Mouse (Mus musculus): Measurements from ENCODE around the gene Ldlrad3. TPM values are rescaled to one million over a fixed set of nuclear protein-coding genes. Genes with fewer than 3 reads are reported as not detected.

Ldlrad3 gene
- total and polyA plus RNA-seq, 3 experiments = 3.5 to 6.1 TPM; not detected in 1

- no peak for TF ChIP-seq ZC3H11A (IDR thresholded peaks at IDR 0.05; ENCODE audit: low read depth, low read length)
- TF ChIP-seq MEF2A (IDR thresholded peaks at IDR 0.05; ENCODE audit: extremely low read depth, insufficient replicate concordance, low read depth, low read length, poor library complexity, severe bottlenecking) = no peak
- no peak for TF ChIP-seq SMC3 (IDR thresholded peaks at IDR 0.05; ENCODE audit: low read depth, low read length)
- no peak for TF ChIP-seq HCFC1 (IDR thresholded peaks at IDR 0.05; ENCODE audit: low read depth, low read length)
- TF ChIP-seq CHD2 (IDR thresholded peaks at IDR 0.05; ENCODE audit: low read length) = no peak
- no peak for TF ChIP-seq MAFK (IDR thresholded peaks at IDR 0.05; ENCODE audit: borderline replicate concordance, low read depth, low read length)
- TF ChIP-seq SIN3A (IDR thresholded peaks at IDR 0.05; ENCODE audit: low read length) = no peak
- no peak for TF ChIP-seq MYC (IDR thresholded peaks at IDR 0.05; ENCODE audit: low read depth, low read length)
- no peak for TF ChIP-seq JUND (IDR thresholded peaks at IDR 0.05; ENCODE audit: low read depth, low read length)
- TF ChIP-seq ELF1 (IDR thresholded peaks at IDR 0.05; ENCODE audit: low read depth, low read length) = no peak
- no peak for TF ChIP-seq ZNF384 (IDR thresholded peaks at IDR 0.05; ENCODE audit: low read depth, low read length)
- TF ChIP-seq POLR2AphosphoS2 (IDR thresholded peaks at IDR 0.05; ENCODE audit: low read length) = no peak
- no peak for TF ChIP-seq USF1 (IDR thresholded peaks at IDR 0.05; ENCODE audit: low read depth, low read length)
- no peak for TF ChIP-seq CHD1 (IDR thresholded peaks at IDR 0.05; ENCODE audit: low read depth, low read length)
- TF ChIP-seq MAZ (IDR thresholded peaks at IDR 0.05; ENCODE audit: low read depth, low read length) = no peak
- no peak for TF ChIP-seq NELFE (IDR thresholded peaks at IDR 0.05; ENCODE audit: low read depth, low read length)
- no peak for TF ChIP-seq POLR2A (IDR thresholded peaks at IDR 0.05; ENCODE audit: control insufficient read depth in 1 of 2, insufficient read depth in 1 of 2, low read depth in 1 of 2, low read length in 2 of 2, poor library complexity in 1 of 2)
- no peak overlapping the region for H3K9ac ChIP-seq (ENCODE audit: control insufficient read depth, low read depth, low read length, poor library complexity, severe bottlenecking)
Measured at GRCm38 (mm10) chr2:102128500-102129030, 57.6 kb downstream of the Ldlrad3 start.

DNA sequence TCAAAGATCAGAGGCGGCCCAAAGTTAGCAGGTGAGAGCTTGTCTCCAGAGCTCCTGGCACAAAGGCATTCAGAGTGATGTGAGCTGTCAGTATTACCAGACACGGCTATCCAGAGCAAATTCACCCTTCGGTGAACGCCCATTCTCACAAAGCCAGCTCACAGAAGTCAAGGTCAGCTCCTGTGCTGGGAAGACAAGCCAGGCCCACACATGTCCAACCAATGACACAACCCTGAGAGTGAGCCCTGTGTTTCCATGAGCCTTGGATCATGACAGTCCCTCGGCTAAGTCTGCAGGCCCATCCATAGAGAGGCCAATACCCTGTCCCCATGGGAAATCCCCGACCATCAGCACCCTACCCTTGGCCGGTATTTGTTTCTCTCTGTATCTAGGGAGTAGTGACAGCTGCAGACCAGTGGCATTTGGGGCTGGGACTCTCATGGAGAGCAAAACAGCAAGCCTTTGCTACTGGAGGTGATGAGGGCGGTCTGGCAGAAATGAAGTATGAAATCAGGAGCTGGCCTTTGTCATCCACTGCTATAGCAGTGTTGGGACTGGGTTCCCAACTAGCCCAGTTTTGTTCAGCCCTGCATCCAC is 58.3 kb downstream of the Ldlrad3 start:
- DNase-seq (ENCODE audit: low read depth, low spot score) = no peak
- H3K4me1 ChIP-seq (ENCODE audit: control insufficient read depth in 1 of 2, insufficient read depth in 2 of 2, low read length in 2 of 2) = no peaks in the 10 kb centered on the region

More at GRCm38 (mm10) chr2:102128500-102129030, 57.6 kb downstream of the Ldlrad3 start:
- Histone ChIP-seq H3K9me3 (replicated peaks; ENCODE audit: insufficient read depth, low read length) (no peaks in the 10 kb centered on the region), H3K36me3 (ENCODE audit: control insufficient read depth in 1 of 2, insufficient read depth in 2 of 2, low read length in 2 of 2) (no peaks in the 10 kb centered on the region), H3K4me1 (ENCODE audit: control insufficient read depth in 1 of 2, insufficient read depth in 2 of 2, low read length in 2 of 2) (no peaks in the 10 kb centered on the region), H3K27me3 (ENCODE audit: control insufficient read depth in 1 of 2, insufficient read depth in 2 of 2, low read length in 2 of 2) (no peaks in the 10 kb centered on the region), H3K4me3 (ENCODE audit: control insufficient read depth in 1 of 2, insufficient read depth in 1 of 2, low read depth in 2 of 2, low read length in 2 of 2) (no peak overlapping the region), H3K27ac (ENCODE audit: control insufficient read depth, low read depth, low read length) (no peak overlapping the region), H3K79me2 (ENCODE audit: control insufficient read depth, insufficient read depth, low read length, poor library complexity) (no peaks in the 10 kb centered on the region)
- no peak for DNase-seq (ENCODE audit: low read depth, low spot score)

More for the DNA sequence above, 58.3 kb downstream of the Ldlrad3 start:
- Histone ChIP-seq H3K27me3 (ENCODE audit: control insufficient read depth in 1 of 2, insufficient read depth in 2 of 2, low read length in 2 of 2) (no peaks in the 10 kb centered on the region), H3K36me3 (ENCODE audit: control insufficient read depth in 1 of 2, insufficient read depth in 2 of 2, low read length in 2 of 2) (no peaks in the 10 kb centered on the region), H3K9ac (ENCODE audit: control insufficient read depth, low read depth, low read length, poor library complexity, severe bottlenecking) (no peak overlapping the region), H3K9me3 (replicated peaks; ENCODE audit: insufficient read depth, low read length) (no peaks in the 10 kb centered on the region), H3K4me3 (ENCODE audit: control insufficient read depth in 1 of 2, insufficient read depth in 1 of 2, low read depth in 2 of 2, low read length in 2 of 2) (no peak overlapping the region), H3K27ac (ENCODE audit: control insufficient read depth, low read depth, low read length) (no peak overlapping the region), H3K79me2 (ENCODE audit: control insufficient read depth, insufficient read depth, low read length, poor library complexity) (no peaks in the 10 kb centered on the region)
- TF ChIP-seq HCFC1 (IDR thresholded peaks at IDR 0.05; ENCODE audit: low read depth, low read length) (no peak), ZMIZ1 (IDR thresholded peaks at IDR 0.05; ENCODE audit: low read depth, low read length) (no peak), MXI1 (IDR thresholded peaks at IDR 0.05; ENCODE audit: low read depth, low read length) (no peak), MYB (IDR thresholded peaks at IDR 0.05; ENCODE audit: low read depth, low read length) (no peak), POLR2AphosphoS2 (IDR thresholded peaks at IDR 0.05; ENCODE audit: low read length) (no peak), EP300 (IDR thresholded peaks at IDR 0.05; ENCODE audit: low read depth in 1 of 2, low read length in 2 of 2) (no peak), ETS1 (IDR thresholded peaks at IDR 0.05; ENCODE audit: low read depth, low read length) (no peak), POLR2AphosphoS5 (IDR thresholded peaks at IDR 0.05; ENCODE audit: borderline replicate concordance, low read depth, low read length) (no peak)
